Mouse (Mus musculus) liver, adult (tissue): ENCODE results near the gene Pdzd7.

Source experiments
- GATA4 ChIP-seq: IDR thresholded peaks from 2 replicates; pipeline ENCODE4 v1.6.1; 2014; ENCODE audit warnings: mild to moderate bottlenecking, low read length; ENCODE audit not compliant: insufficient replicate concordance

Pdzd7 gene

DNA sequence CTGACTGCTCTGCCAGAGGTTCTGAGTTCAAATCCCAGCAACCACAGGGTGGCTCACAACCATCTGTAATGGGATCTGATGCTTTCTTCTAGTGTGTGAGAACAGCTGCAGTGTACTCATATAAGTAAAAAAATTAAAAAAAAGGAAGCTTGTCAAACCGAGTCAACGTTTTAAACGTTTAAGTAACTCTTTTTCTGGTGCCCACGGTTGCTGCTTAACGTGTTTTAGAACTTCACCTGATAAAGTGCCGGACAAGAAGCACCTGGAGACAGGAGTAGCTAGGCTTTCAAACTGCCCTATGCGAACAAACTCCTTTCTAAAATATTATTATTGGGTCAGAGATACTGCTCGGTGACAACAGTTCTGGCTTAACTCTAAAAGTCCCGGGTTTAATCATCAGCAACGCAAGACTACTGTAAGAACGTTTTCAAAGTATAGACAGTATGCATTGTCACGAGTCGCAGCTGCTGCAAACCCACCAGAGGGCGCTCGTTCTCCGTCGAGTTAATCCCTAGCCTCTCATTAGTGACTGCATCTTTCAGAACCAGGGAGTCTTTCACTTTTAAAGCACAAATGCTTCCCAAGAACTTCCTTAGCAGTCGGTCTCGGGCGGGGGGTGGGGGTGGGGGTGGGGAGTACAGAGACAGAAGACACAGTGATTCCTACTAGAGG lies 28.5 kb upstream of the Pdzd7 start:
- no peak for TF ChIP-seq GATA4

DNA sequence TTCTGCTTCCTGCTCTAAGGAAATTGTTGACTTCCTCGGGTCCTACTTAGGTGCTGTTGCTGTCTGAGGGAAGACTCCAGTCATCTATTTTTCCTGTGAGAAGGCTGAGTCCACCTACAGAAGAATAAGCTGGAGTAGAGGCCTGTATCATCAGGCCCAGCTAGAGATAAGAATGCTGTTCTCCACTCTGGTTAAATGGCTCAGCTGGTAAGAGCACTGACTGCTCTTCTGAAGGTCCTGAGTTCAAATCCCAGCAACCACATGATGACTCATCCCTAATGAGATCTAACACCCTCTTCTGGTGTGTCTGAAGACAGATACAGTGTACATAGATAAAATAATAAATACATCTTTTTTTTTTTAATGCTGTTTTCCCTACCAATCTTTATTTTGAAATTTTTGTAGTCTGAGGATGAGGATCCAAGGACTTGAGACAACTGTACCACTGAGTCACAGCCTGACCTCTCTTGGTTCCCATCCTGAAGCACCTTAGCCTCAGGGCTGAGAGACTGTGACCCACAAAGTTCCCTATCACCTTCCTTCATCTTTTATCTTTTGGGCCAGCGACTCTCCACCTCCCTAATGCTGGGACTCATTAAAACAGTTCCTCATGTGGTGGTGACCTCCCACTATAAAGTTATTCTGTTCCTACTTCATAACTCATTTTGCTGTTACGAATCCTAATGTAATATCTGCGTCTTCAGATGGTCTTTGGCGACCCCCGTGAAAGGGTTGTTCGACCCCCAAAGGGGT lies 22.4 kb upstream of the Pdzd7 start:
- no peak for TF ChIP-seq GATA4

DNA sequence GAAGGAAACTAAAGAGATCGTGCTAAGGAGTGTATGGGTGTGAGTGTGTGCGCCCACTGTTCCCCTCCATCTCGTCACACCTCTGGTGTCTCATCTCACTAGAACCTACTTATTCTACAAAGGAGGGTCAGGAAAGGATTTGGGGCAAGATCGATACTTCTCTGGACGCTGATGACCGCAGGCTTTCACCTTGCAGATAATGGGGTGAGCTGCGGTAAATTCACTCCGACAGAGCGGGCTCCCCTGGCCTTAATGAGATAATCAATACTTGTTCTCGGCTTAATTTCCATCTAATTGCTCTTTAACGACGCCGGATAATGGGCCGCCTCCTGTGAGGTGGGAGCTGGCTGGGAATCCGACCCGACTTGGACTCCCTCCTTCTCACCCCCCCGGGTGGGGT lies 21.7 kb upstream of the Pdzd7 start:
- no peak for TF ChIP-seq GATA4

DNA sequence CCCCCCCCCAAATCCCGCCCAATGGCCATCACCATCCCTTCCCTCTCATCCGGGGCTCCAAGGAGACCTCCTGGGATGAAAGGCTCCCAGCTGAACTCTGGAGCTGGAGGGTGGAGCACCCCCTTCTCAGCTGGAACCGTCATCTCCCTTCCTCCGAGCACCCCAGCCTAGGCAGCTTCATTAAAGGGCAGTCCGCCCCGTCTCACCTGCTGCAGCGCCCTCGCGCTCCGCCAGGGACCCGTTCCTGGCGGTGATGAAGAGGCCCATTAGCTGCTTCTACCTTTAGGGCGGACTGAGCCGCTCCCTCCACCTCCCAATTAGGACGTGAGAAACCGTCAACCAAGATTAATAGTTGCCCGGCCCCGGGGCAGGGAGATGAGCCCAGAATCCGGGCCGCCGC lies 19.7 kb upstream of the Pdzd7 start:
- no peak for TF ChIP-seq GATA4

GRCm38 (mm10) chr19:45063565-45064292 lies 18.2 kb upstream of the Pdzd7 start:
- peak; percentile 37; the same call in 1 of the 2 replicates for TF ChIP-seq GATA4

GRCm38 (mm10) chr19:45058841-45059240 lies 13.3 kb upstream of the Pdzd7 start:
- no peak for TF ChIP-seq GATA4

GRCm38 (mm10) chr19:45058113-45058839 lies 12.8 kb upstream of the Pdzd7 start:
- TF ChIP-seq GATA4: no peak

- no peak for TF ChIP-seq GATA4
Observed at GRCm38 (mm10) chr19:45057724-45058112, 12.2 kb upstream of the Pdzd7 start.

- TF ChIP-seq GATA4: no peak
Observed at GRCm38 (mm10) chr19:45056908-45057698, 11.6 kb upstream of the Pdzd7 start.

DNA sequence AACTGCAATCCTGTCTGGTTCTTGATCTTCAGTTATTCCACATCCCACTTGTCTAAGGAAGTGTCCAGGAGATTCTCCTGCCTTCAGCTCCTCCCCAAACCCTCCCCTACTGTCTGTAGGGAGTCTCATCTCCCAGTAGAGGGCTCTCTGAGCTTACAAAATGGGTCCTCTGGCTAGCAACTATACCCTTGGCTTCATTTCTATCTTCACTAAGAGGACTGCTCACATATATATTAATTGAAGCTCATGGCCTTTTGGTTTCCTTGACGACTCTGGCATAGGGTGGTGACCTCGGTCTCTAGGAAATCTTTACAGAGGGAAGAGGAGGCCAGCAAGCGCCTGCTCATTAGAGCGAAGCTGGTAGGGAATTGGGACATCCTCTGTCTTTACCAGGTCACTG lies 10.8 kb upstream of the Pdzd7 start:
- no peak for TF ChIP-seq GATA4

DNA sequence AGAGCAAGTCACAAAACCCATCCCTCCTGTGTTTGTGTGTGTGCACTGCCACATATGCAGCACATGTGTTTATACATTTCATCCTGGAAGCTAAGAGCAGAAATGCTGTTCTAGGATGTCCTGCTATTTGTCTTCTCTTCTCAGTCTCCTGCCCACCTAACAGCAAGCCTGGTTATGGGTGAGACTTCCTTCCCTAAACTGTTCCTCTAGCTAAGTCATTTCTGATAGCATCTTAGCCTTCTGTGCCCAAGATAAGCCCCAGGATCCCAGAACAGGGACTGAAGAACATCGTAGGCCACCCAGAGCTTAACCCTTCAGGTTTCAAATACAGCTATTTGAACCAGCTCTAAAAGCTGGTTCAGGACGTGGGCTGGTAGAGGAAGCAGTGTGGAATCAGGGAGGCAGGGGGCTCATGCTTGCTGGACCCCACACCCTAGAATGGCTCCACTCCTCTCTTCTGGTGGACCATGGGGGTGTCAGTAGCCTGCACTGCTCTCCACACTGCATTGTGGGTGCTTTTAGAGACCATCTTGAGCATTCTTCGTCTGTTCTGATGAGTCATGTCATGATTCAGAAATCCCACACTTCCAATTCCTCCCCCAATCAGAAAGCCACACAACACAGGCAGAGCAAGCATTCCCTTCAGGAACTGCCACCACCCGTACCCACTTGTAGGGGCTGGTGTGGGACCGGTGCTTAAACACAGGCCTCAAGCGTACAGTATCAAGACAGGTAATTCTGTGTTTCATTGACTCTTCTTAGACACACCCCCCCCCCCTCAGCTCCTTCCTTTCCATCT lies 9.6 kb upstream of the Pdzd7 start:
- no peak for TF ChIP-seq GATA4

DNA sequence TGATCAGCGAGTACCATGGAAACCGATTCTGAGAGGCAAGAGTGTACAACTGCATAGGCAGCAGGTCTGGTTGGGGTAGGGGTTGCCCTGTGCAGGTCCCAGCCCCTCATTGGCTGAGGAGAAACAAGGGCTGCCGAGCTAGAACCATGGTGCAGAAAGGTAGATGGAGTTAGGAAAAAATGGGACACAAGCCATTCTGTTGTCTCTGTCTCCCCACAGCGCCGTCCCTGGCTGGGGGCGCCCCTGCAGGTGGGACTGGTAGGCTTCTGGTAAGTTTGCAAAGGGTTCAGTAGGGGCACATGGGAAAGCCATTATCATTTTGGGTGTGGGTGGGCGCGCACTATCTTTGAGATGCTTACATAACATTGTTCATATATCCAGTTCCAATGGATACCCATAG lies 7.9 kb upstream of the Pdzd7 start:
- TF ChIP-seq GATA4: no peak

DNA sequence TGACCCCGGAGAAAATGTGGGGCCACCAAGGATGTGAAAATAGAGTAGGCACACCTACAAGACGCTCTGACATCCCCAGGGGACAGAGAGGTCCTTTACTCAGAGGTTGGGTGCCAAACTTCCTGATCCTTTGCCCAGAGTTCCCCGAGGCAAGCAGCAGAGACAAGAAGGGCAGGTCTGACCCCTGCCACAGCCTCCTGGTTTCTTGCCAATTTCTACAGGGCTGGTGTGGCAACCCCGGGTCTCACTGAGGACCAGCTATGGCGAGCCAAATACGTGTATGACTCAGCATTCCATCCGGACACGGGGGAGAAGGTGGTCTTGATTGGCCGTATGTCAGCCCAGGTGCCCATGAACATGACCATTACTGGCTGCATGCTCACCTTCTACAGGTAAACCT lies 4.0 kb upstream of the Pdzd7 start:
- TF ChIP-seq GATA4: no peak
